Mouse (Mus musculus) layer of hippocampus, adult 11-12 months (tissue): ENCODE results near the gene Ttll1.
"Not testable (repeated sequence)": the region's sequence is repeated elsewhere in the genome, so short reads cannot be mapped to it uniquely, and the experiment has no call there.

Experiments used
- DNase-seq: peaks from one replicate; pipeline ENCODE4 v3.0.0; 2022; ENCODE audit warnings: low spot score

Gene Ttll1

GRCm38 (mm10) chr15:83523638-83524332, 13.1 kb upstream of the Ttll1 start:
- DNase-seq: no peak

- DNase-seq: no peak
These were observed 12.5 kb upstream of the Ttll1 start for GRCm38 (mm10) chr15:83523196-83523595.

GRCm38 (mm10) chr15:83520861-83521382, 10.2 kb upstream of the Ttll1 start:
- no peak for DNase-seq

- peak; percentile 71 for DNase-seq
These were observed 7.7 kb upstream of the Ttll1 start for GRCm38 (mm10) chr15:83518215-83519048.

- no peak for DNase-seq
These were observed 4.3 kb upstream of the Ttll1 start for GRCm38 (mm10) chr15:83515018-83515417.

GRCm38 (mm10) chr15:83512489-83513281, 2.0 kb upstream of the Ttll1 start:
- DNase-seq: no peak

- no peak for DNase-seq
These were observed 516 bp downstream of the Ttll1 start for GRCm38 (mm10) chr15:83509950-83510804.

- DNase-seq: not testable (repeated sequence)
These were observed 9.2 kb downstream of the Ttll1 start for GRCm38 (mm10) chr15:83501483-83501882.

GRCm38 (mm10) chr15:83500352-83500751, 10.3 kb downstream of the Ttll1 start:
- DNase-seq: peak; percentile 27

GRCm38 (mm10) chr15:83499211-83499755, 11.4 kb downstream of the Ttll1 start:
- DNase-seq: no peak

- no peak for DNase-seq
These were observed 13.4 kb downstream of the Ttll1 start for GRCm38 (mm10) chr15:83497299-83497698.

GRCm38 (mm10) chr15:83495787-83496367, 14.8 kb downstream of the Ttll1 start:
- DNase-seq: no peak

GRCm38 (mm10) chr15:83495195-83495594, 15.5 kb downstream of the Ttll1 start:
- DNase-seq: no peak

- no peak for DNase-seq
These were observed 16.1 kb downstream of the Ttll1 start for GRCm38 (mm10) chr15:83494572-83494920.

- DNase-seq: no peak
These were observed 16.7 kb downstream of the Ttll1 start for GRCm38 (mm10) chr15:83493856-83494571.

- DNase-seq: no peak
These were observed 18.8 kb downstream of the Ttll1 start for GRCm38 (mm10) chr15:83491891-83492290.

GRCm38 (mm10) chr15:83489471-83489870, 21.2 kb downstream of the Ttll1 start:
- DNase-seq: no peak

GRCm38 (mm10) chr15:83487477-83488115, 23.1 kb downstream of the Ttll1 start:
- peak; percentile 27 for DNase-seq

GRCm38 (mm10) chr15:83484311-83484710, 26.4 kb downstream of the Ttll1 start:
- DNase-seq: no peak

- DNase-seq: no peak
These were observed 27.2 kb downstream of the Ttll1 start for GRCm38 (mm10) chr15:83483482-83483881.
